Mouse (Mus musculus) ES-Bruce4 (cell line): ENCODE results near the gene Acat2. TPM values are rescaled to one million over a fixed set of nuclear protein-coding genes. Genes with fewer than 3 reads are reported as not detected.
"Not testable (repeated sequence)": the region's sequence is repeated elsewhere in the genome, so short reads cannot be mapped to it uniquely, and the experiment has no call there.

ENCODE experiments used
- H3K27ac ChIP-seq: 2 replicates; pipeline ENCODE4 v1.5.1; 2012; ENCODE audit warnings: low read length, inconsistent platforms; ENCODE audit not compliant: insufficient read depth
- H3K27me3 ChIP-seq: 2 replicates; pipeline ENCODE4 v1.6.1; 2012; ENCODE audit warnings: mild to moderate bottlenecking, low read length, inconsistent platforms; ENCODE audit not compliant: control insufficient read depth, poor library complexity, insufficient read depth, severe bottlenecking
- H3K36me3 ChIP-seq: 2 replicates; pipeline ENCODE4 v1.6.1; 2012; ENCODE audit warnings: inconsistent platforms, mild to moderate bottlenecking, low read length, moderate library complexity; ENCODE audit not compliant: control insufficient read depth, poor library complexity, insufficient read depth, severe bottlenecking
- H3K4me1 ChIP-seq: one replicate; pipeline ENCODE4 v1.8.1; 2011; ENCODE audit warnings: low read length; ENCODE audit not compliant: control insufficient read depth, insufficient read depth
- H3K4me3 ChIP-seq: 2 replicates; pipeline ENCODE4 v1.5.1; 2011; ENCODE audit warnings: low read depth, mild to moderate bottlenecking, low read length
- H3K9ac ChIP-seq: 2 replicates; pipeline ENCODE4 v1.6.1; 2012; ENCODE audit warnings: low read depth, mild to moderate bottlenecking, inconsistent platforms; ENCODE audit not compliant: poor library complexity, severe bottlenecking
- H3K9me3 ChIP-seq: replicated peaks from 2 replicates; pipeline ENCODE4 v1.6.1; 2012; ENCODE audit warnings: mild to moderate bottlenecking, low read length, inconsistent platforms; ENCODE audit not compliant: control insufficient read depth, poor library complexity, insufficient read depth, severe bottlenecking
- CTCF ChIP-seq: IDR thresholded peaks from one replicate; pipeline ENCODE4 v1.8.1; 2011; ENCODE audit warnings: low read depth, low read length
- EP300 ChIP-seq: IDR thresholded peaks from 2 replicates; pipeline ENCODE4 v1.6.1; 2011; ENCODE audit warnings: low read depth, low read length; ENCODE audit not compliant: insufficient read depth
- POLR2A ChIP-seq: IDR thresholded peaks from one replicate; pipeline ENCODE4 v1.8.1; 2011; ENCODE audit warnings: low read length; ENCODE audit not compliant: insufficient read depth
- polyA plus RNA-seq: library from polyadenylated mRNA; stranded (reverse); fragments of >200 nt; gene quantifications from 2 replicates; pipeline ENCODE4 v1.2.4, GENCODE M21; 2011; ENCODE audit warnings: low read depth; ENCODE audit not compliant: missing spikeins, insufficient read depth, insufficient read length

Acat2 gene
- polyA plus RNA-seq, 1 experiment = 104 TPM

GRCm38 (mm10) chr17:12903372-12904333 is 56.9 kb downstream of the Acat2 start:
- H3K4me3 ChIP-seq = no peak overlapping the region
- H3K9ac ChIP-seq = no peak overlapping the region
- H3K27me3 ChIP-seq = no peaks in the 10 kb centered on the region
- no peak overlapping the region for H3K27ac ChIP-seq
- no peaks in the 10 kb centered on the region for H3K9me3 ChIP-seq
- H3K4me1 ChIP-seq = no peaks in the 10 kb centered on the region
- peaks cover 12% of the 10 kb centered on the region; the same call in 1 of the 2 replicates for H3K36me3 ChIP-seq
- TF ChIP-seq CTCF = no peak
- no peak for TF ChIP-seq POLR2A
- no peak for TF ChIP-seq EP300

GRCm38 (mm10) chr17:12902291-12902690 is 58.3 kb downstream of the Acat2 start:
- peaks cover 12% of the 10 kb centered on the region; the same call in 1 of the 2 replicates for H3K36me3 ChIP-seq

GRCm38 (mm10) chr17:12898607-12899006 is 61.9 kb downstream of the Acat2 start:
- H3K27ac ChIP-seq, H3K4me1 ChIP-seq, H3K4me3 ChIP-seq, H3K9ac ChIP-seq, H3K9me3 ChIP-seq, H3K27me3 ChIP-seq: not testable (repeated sequence)
- H3K36me3 ChIP-seq = peaks cover 12% of the 10 kb centered on the region; the same call in 1 of the 2 replicates

More at GRCm38 (mm10) chr17:12902291-12902690, 58.3 kb downstream of the Acat2 start:
- Histone ChIP-seq H3K4me1 (no peaks in the 10 kb centered on the region), H3K27ac (no peak overlapping the region), H3K9ac (no peak overlapping the region), H3K9me3 (no peaks in the 10 kb centered on the region), H3K27me3 (no peaks in the 10 kb centered on the region), H3K4me3 (no peak overlapping the region)
- TF ChIP-seq EP300 (no peak), POLR2A (no peak), CTCF (no peak)

- Histone ChIP-seq H3K9ac (no peak overlapping the region), H3K36me3 (peaks cover 8% of the 10 kb centered on the region; the same call in 1 of the 2 replicates), H3K9me3 (no peaks in the 10 kb centered on the region), H3K4me1 (no peaks in the 10 kb centered on the region), H3K27ac (no peak overlapping the region), H3K4me3 (no peak overlapping the region), H3K27me3 (no peaks in the 10 kb centered on the region)
- TF ChIP-seq POLR2A (no peak), EP300 (no peak)
These were observed 62.9 kb downstream of the Acat2 start for GRCm38 (mm10) chr17:12897674-12898073.

Other genes starting within 250 kb of the Acat2 start
- gene Igf2r, start 191.1 kb downstream of the Acat2 start, polyA plus RNA-seq = 61.4 and 64.3 TPM in 2 replicates
- gene Mas1, start 92.6 kb downstream of the Acat2 start, polyA plus RNA-seq = 0.25 and 0.44 TPM in 2 replicates
- gene Mrgprh, start 84.7 kb downstream of the Acat2 start, polyA plus RNA-seq = not detected in 2 replicates
- gene Pnldc1, start 50.5 kb downstream of the Acat2 start, polyA plus RNA-seq = 31.8 and 33.5 TPM in 2 replicates
- gene Tcp1, start 45.0 kb downstream of the Acat2 start, polyA plus RNA-seq = 618 and 673 TPM in 2 replicates
- 63.7 and 71.6 TPM in 2 replicates for gene Mrpl18, start 44.4 kb downstream of the Acat2 start, polyA plus RNA-seq
- 0.90 TPM in 1 of 2 replicates, not detected in the other for gene Acat3, start 20.1 kb downstream of the Acat2 start, polyA plus RNA-seq
- gene Wtap, start 33.4 kb upstream of the Acat2 start, polyA plus RNA-seq = 122 and 132 TPM in 2 replicates
- gene Sod2, start 46.1 kb upstream of the Acat2 start, polyA plus RNA-seq = 97.3 and 98.5 TPM in 2 replicates
- gene Gpr31b, start 91.5 kb upstream of the Acat2 start, polyA plus RNA-seq = not detected in 2 replicates
- gene Tcp10b, start 100.4 kb upstream of the Acat2 start, polyA plus RNA-seq = not detected in 2 replicates
- gene Unc93a, start 171.1 kb upstream of the Acat2 start, polyA plus RNA-seq = not detected in 2 replicates